In genomic region chr4:66737407-66737806, GRCm38 (mm10) we compare ENCODE assay signal across 26 mouse cellular contexts.
"Had no signal": no experiment of that assay in that cellular context is flagged by ENCODE, and none has a peak within 500 bp of the region (broad histone marks: within the 10 kb centered on the region; RNA-seq: fewer than 3 reads in every experiment).

No protein-coding gene starts in this region.

- H3K4me3 ChIP-seq: kidney, embryonic 15.5 days; left cerebral cortex, adult 2 months; limb, embryonic 13.5 days; liver, embryonic 12.5 days; liver, embryonic 15.5 days; lung, embryonic 15.5 days; midbrain, embryonic 12.5 days; midbrain, embryonic 15.5 days; neural tube, embryonic 12.5 days; neural tube, embryonic 15.5 days had no signal

- H3K36me3 ChIP-seq: kidney, embryonic 15.5 days; limb, embryonic 13.5 days; liver, embryonic 12.5 days; liver, embryonic 15.5 days; lung, embryonic 15.5 days; midbrain, embryonic 12.5 days; midbrain, embryonic 15.5 days; neural tube, embryonic 12.5 days; neural tube, embryonic 15.5 days had no signal

- DNase-seq: kidney, adult 8-10 months; kidney, postnatal 10 days; kidney, postnatal 36 days; layer of hippocampus, postnatal 36 days; left cerebral cortex, postnatal 4 days; liver; lung, adult 18-20 months; lung, postnatal 10 days; lung, postnatal 36 days; right cerebral cortex, adult 18-20 months; right cerebral cortex, postnatal 14 days; right cerebral cortex, postnatal 4 days; thymus, adult 2 months; thymus, postnatal 14 days; thymus, postnatal 4 days had no signal

- H3K27me3 ChIP-seq: kidney, embryonic 15.5 days; limb, embryonic 13.5 days; liver, embryonic 12.5 days; liver, embryonic 15.5 days; lung, embryonic 15.5 days; midbrain, embryonic 12.5 days; midbrain, embryonic 15.5 days; neural tube, embryonic 12.5 days; neural tube, embryonic 15.5 days had no signal

- H3K27ac ChIP-seq: kidney, embryonic 15.5 days; left cerebral cortex, adult 2 months; limb, embryonic 13.5 days; liver, embryonic 12.5 days; liver, embryonic 15.5 days; lung, embryonic 15.5 days; midbrain, embryonic 12.5 days; midbrain, embryonic 15.5 days; neural tube, embryonic 12.5 days; neural tube, embryonic 15.5 days; stomach, postnatal 0 days had no signal

- H3K4me1 ChIP-seq: liver, embryonic 12.5 days; liver, embryonic 15.5 days; lung, embryonic 15.5 days; midbrain, embryonic 12.5 days; midbrain, embryonic 15.5 days; neural tube, embryonic 12.5 days; neural tube, embryonic 15.5 days had no signal
